Mouse (Mus musculus): ENCODE results near the gene Lnpk. TPM values are rescaled to one million over a fixed set of nuclear protein-coding genes. Genes with fewer than 3 reads are reported as not detected.

Lnpk gene
- polyA plus RNA-seq, 1 experiment from 2014 or later = 50.6 TPM

Other genes starting within 250 kb of the Lnpk start
- gene Evx2, start 80.1 kb upstream of the Lnpk start, polyA plus RNA-seq (2014; fragmentation: Nextera tagmentation; extraction: Ambion mirVana) = 1.3 and 1.4 TPM in 2 replicates
- 0.08 TPM in 1 of 2 replicates, not detected in the other for gene Hoxd13, start 88.9 kb upstream of the Lnpk start, polyA plus RNA-seq (2014; fragmentation: Nextera tagmentation; extraction: Ambion mirVana)
- gene Hoxd12, start 95.6 kb upstream of the Lnpk start, polyA plus RNA-seq (2014; fragmentation: Nextera tagmentation; extraction: Ambion mirVana) = not detected in 2 replicates
- not detected in 2 replicates for gene Hoxd11, start 100.1 kb upstream of the Lnpk start, polyA plus RNA-seq (2014; fragmentation: Nextera tagmentation; extraction: Ambion mirVana)
- gene Hoxd10, start 112.5 kb upstream of the Lnpk start, polyA plus RNA-seq (2014; fragmentation: Nextera tagmentation; extraction: Ambion mirVana) = not detected in 2 replicates
- 0.09 TPM in 1 of 2 replicates, not detected in the other for gene Hoxd9, start 118.3 kb upstream of the Lnpk start, polyA plus RNA-seq (2014; fragmentation: Nextera tagmentation; extraction: Ambion mirVana)
- 2.1 and 3.3 TPM in 2 replicates for gene Hoxd8, start 125.2 kb upstream of the Lnpk start, polyA plus RNA-seq (2014; fragmentation: Nextera tagmentation; extraction: Ambion mirVana)
- gene Hoxd3, start 132.5 kb upstream of the Lnpk start, polyA plus RNA-seq (2014; fragmentation: Nextera tagmentation; extraction: Ambion mirVana) = 44.9 and 55.1 TPM in 2 replicates
- gene Hoxd4, start 132.5 kb upstream of the Lnpk start, polyA plus RNA-seq (2014; fragmentation: Nextera tagmentation; extraction: Ambion mirVana) = 3.1 and 4.3 TPM in 2 replicates
- 0.82 and 1.3 TPM in 2 replicates for gene Gm28230, start 147.3 kb upstream of the Lnpk start, polyA plus RNA-seq (2014; fragmentation: Nextera tagmentation; extraction: Ambion mirVana)
- 0.64 and 0.76 TPM in 2 replicates for gene Hoxd1, start 183.5 kb upstream of the Lnpk start, polyA plus RNA-seq (2014; fragmentation: Nextera tagmentation; extraction: Ambion mirVana)
- 181 and 188 TPM in 2 replicates for gene Mtx2, start 246.4 kb upstream of the Lnpk start, polyA plus RNA-seq (2014; fragmentation: Nextera tagmentation; extraction: Ambion mirVana)